Mouse (Mus musculus) gastrocnemius, postnatal 25 days (tissue): ENCODE data around the gene Cux2. TPM values are rescaled to one million over a fixed set of nuclear protein-coding genes. Genes with fewer than 3 reads are reported as not detected.

Experiments used
- DNase-seq: peaks from one replicate; pipeline ENCODE4 v3.0.0; 2022
- total RNA-seq, 2 experiments: library from RNA; stranded (reverse); gene quantifications; 1 replicate in 1 of 2; 2 replicates in 1 of 2; pipeline ENCODE4 v1.2.3; 2021

Gene Cux2
- total RNA-seq, 2 experiments from 2014 or later = 1.8 to 6.9 TPM

- DNase-seq = peak; percentile 82
Observed at GRCm38 (mm10) chr5:121835949-121836691, 213.8 kb downstream of the Cux2 start.

- DNase-seq = no peak
Observed at GRCm38 (mm10) chr5:121834991-121835747, 214.7 kb downstream of the Cux2 start.

- DNase-seq = no peak
Observed at GRCm38 (mm10) chr5:121834241-121834606, 215.7 kb downstream of the Cux2 start.

- peak; percentile 85 for DNase-seq
Observed at GRCm38 (mm10) chr5:121833572-121834240, 216.2 kb downstream of the Cux2 start.

GRCm38 (mm10) chr5:121833159-121833558 lies 216.7 kb downstream of the Cux2 start:
- DNase-seq = no peak

- DNase-seq = no peak
Observed at GRCm38 (mm10) chr5:121832376-121833155, 217.3 kb downstream of the Cux2 start.

- DNase-seq = no peak
Observed at GRCm38 (mm10) chr5:121831002-121831601, 218.8 kb downstream of the Cux2 start.

- DNase-seq = peak; percentile 59
Observed at GRCm38 (mm10) chr5:121828491-121829432, 221.1 kb downstream of the Cux2 start.

- DNase-seq = no peak
Observed at GRCm38 (mm10) chr5:121827876-121828275, 222.0 kb downstream of the Cux2 start.

GRCm38 (mm10) chr5:121825606-121826005 lies 224.3 kb downstream of the Cux2 start:
- DNase-seq = no peak

GRCm38 (mm10) chr5:121824121-121824520 lies 225.8 kb downstream of the Cux2 start:
- no peak for DNase-seq

- DNase-seq = no peak
Observed at GRCm38 (mm10) chr5:121823668-121824067, 226.2 kb downstream of the Cux2 start.

GRCm38 (mm10) chr5:121822786-121823505 lies 227.0 kb downstream of the Cux2 start:
- no peak for DNase-seq

GRCm38 (mm10) chr5:121821552-121821951 lies 228.3 kb downstream of the Cux2 start:
- DNase-seq = no peak

GRCm38 (mm10) chr5:121821116-121821515 lies 228.8 kb downstream of the Cux2 start:
- DNase-seq = no peak

- DNase-seq = no peak
Observed at GRCm38 (mm10) chr5:121820657-121821056, 229.2 kb downstream of the Cux2 start.

- no peak for DNase-seq
Observed at GRCm38 (mm10) chr5:121820161-121820560, 229.7 kb downstream of the Cux2 start.

- DNase-seq = no peak
Observed at GRCm38 (mm10) chr5:121819559-121819958, 230.3 kb downstream of the Cux2 start.

GRCm38 (mm10) chr5:121818862-121819261 lies 231.0 kb downstream of the Cux2 start:
- no peak for DNase-seq

- no peak for DNase-seq
Observed at GRCm38 (mm10) chr5:121818401-121818800, 231.5 kb downstream of the Cux2 start.
